Mouse (Mus musculus): ENCODE data around the gene Plekhh2.

The Plekhh2 gene

GRCm38 (mm10) chr17:84607617-84608016, 95.9 kb downstream of the Plekhh2 start:
- DNase-seq (ENCODE audit: low spot score in 2 of 2) = no peak

GRCm38 (mm10) chr17:84608606-84609005, 96.9 kb downstream of the Plekhh2 start:
- DNase-seq (ENCODE audit: low spot score in 2 of 2) = no peak

- DNase-seq (ENCODE audit: low spot score in 2 of 2) = peak; percentile 51 to 59
Observed at GRCm38 (mm10) chr17:84611500-84611899, 99.8 kb downstream of the Plekhh2 start.

GRCm38 (mm10) chr17:84611971-84612370, 100.3 kb downstream of the Plekhh2 start:
- DNase-seq (ENCODE audit: low spot score in 2 of 2) = peak in 1 of 2 experiments; percentile 21

GRCm38 (mm10) chr17:84615811-84616210, 104.1 kb downstream of the Plekhh2 start:
- no peak for DNase-seq (ENCODE audit: low spot score in 2 of 2)

- no peak for DNase-seq (ENCODE audit: low spot score in 2 of 2)
Observed at GRCm38 (mm10) chr17:84616526-84617074, 104.9 kb downstream of the Plekhh2 start.

GRCm38 (mm10) chr17:84617953-84618352, 106.3 kb downstream of the Plekhh2 start:
- no peak for DNase-seq (ENCODE audit: low spot score in 2 of 2)

- DNase-seq (ENCODE audit: low spot score in 2 of 2) = no peak
Observed at GRCm38 (mm10) chr17:84619112-84619511, 107.4 kb downstream of the Plekhh2 start.

GRCm38 (mm10) chr17:84620076-84620475, 108.4 kb downstream of the Plekhh2 start:
- DNase-seq (ENCODE audit: low spot score in 2 of 2) = no peak

GRCm38 (mm10) chr17:84620610-84621009, 108.9 kb downstream of the Plekhh2 start:
- no peak for DNase-seq (ENCODE audit: low spot score in 2 of 2)

GRCm38 (mm10) chr17:84621209-84621608, 109.5 kb downstream of the Plekhh2 start:
- no peak for DNase-seq (ENCODE audit: low spot score in 2 of 2)

- no peak for DNase-seq (ENCODE audit: low spot score in 2 of 2)
Observed at GRCm38 (mm10) chr17:84622028-84622427, 110.3 kb downstream of the Plekhh2 start.

GRCm38 (mm10) chr17:84622873-84623272, 111.2 kb downstream of the Plekhh2 start:
- peak in 1 of 2 experiments; percentile 23 for DNase-seq (ENCODE audit: low spot score in 2 of 2)

GRCm38 (mm10) chr17:84626276-84626856, 114.7 kb downstream of the Plekhh2 start, which contains the start of gene Dync2li1:
Gene Dync2li1 (plus strand): TSS chr17:84626496.
- DNase-seq (ENCODE audit: low spot score in 2 of 2) = peak; percentile 78 to 84

- no peak for DNase-seq (ENCODE audit: low spot score in 2 of 2)
Observed at GRCm38 (mm10) chr17:84626857-84627305, 115.2 kb downstream of the Plekhh2 start.

GRCm38 (mm10) chr17:84627721-84628120, 116.0 kb downstream of the Plekhh2 start:
- no peak for DNase-seq (ENCODE audit: low spot score in 2 of 2)

- DNase-seq (ENCODE audit: low spot score in 2 of 2) = no peak
Observed at GRCm38 (mm10) chr17:84628611-84629010, 116.9 kb downstream of the Plekhh2 start.

GRCm38 (mm10) chr17:84631836-84632235, 120.1 kb downstream of the Plekhh2 start:
- DNase-seq (ENCODE audit: low spot score in 2 of 2) = no peak

- DNase-seq (ENCODE audit: low spot score in 2 of 2) = no peak
Observed at GRCm38 (mm10) chr17:84633443-84633842, 121.7 kb downstream of the Plekhh2 start.

GRCm38 (mm10) chr17:84636328-84636727, 124.6 kb downstream of the Plekhh2 start:
- DNase-seq (ENCODE audit: low spot score in 2 of 2) = no peak

- DNase-seq (ENCODE audit: low spot score in 2 of 2) = no peak
Observed at GRCm38 (mm10) chr17:84637971-84638370, 126.3 kb downstream of the Plekhh2 start.

GRCm38 (mm10) chr17:84639796-84640378, 128.2 kb downstream of the Plekhh2 start:
- peak in 1 of 2 experiments; percentile 15 for DNase-seq (ENCODE audit: low spot score in 2 of 2)

GRCm38 (mm10) chr17:84641893-84642292, 130.2 kb downstream of the Plekhh2 start:
- DNase-seq (ENCODE audit: low spot score in 2 of 2) = no peak
